Mouse (Mus musculus) brain, embryonic 18.5 days (tissue): ENCODE data around the gene Ano6.

Experiments
- DNase-seq: peaks from one replicate; pipeline ENCODE4 v3.0.0-alpha.2; 2012; ENCODE audit warnings: low read depth, low spot score

The Ano6 gene

DNA sequence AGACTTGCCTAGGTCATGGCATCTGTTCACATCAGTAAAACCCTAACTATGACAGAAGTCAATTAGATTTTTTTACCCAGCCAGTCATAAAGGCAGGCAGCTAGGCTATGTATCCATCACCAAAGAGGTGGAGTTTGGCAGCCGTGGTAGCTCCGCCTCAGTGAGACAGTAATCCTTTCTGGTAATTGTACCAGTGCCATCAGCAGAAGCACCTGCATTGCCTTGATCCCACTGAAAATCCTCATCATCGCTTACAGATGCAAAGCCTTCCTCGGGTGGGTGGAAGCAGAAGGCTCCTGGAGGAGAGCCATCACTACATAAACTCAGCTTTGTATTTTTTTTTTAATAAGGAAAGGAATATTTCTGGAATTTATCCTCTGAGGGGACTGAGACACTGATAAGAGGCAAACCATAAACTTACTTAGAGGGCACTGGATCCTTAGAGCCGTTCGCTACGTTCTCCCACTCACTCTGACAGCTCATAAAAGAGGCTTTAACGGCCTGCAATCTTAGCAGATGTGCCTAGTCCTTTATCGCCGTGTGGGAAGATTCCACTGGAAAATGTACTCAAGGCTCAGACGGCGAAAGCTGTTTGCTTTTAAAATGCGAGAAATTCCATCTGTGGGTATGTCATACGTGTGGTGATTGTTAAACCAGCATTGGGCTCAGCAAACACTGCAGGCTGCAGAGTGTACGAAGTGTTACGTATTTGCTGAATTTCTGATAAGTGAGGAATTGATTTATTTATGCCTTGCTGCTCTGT lies 140.6 kb downstream of the Ano6 start:
- no peak for DNase-seq

DNA sequence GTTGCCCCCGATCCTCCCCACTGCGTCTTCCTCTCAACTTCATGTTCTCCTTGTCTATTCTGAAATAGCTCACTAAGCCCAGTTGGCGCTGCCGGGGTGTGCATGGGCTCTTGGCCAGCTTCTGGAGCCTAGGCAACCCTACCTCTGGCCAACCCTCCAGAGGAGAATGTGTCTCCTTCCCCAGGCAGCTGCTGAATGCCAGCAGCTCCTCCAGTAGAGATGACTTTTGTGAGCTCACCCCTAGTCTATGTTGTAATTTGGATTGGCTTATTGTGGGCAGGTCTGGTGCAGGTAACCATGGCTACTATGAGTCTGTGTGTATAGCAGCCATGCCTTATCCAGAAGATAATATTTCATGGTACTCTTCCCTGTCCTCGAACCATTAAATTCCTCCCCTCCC lies 141.7 kb downstream of the Ano6 start:
- no peak for DNase-seq

DNA sequence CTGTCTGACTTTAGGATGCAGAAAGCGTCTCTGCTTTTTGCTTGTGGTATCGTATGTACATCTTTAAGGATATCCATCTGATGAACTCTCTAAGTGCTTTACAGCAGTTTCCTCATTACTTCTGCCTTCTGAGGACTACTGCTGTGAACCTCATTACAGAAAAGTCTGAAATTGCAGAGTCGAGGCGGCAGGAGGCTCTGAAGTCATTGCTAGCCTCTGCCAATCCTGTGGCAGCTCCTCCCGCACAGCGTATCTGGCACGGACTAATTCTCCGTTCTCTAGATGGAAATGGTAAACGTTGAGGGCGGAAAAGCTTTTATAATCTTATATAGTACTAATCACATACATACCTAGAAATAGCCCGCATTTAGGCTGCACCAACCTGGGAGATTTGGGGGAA lies 144.5 kb downstream of the Ano6 start:
- DNase-seq: no peak

DNA sequence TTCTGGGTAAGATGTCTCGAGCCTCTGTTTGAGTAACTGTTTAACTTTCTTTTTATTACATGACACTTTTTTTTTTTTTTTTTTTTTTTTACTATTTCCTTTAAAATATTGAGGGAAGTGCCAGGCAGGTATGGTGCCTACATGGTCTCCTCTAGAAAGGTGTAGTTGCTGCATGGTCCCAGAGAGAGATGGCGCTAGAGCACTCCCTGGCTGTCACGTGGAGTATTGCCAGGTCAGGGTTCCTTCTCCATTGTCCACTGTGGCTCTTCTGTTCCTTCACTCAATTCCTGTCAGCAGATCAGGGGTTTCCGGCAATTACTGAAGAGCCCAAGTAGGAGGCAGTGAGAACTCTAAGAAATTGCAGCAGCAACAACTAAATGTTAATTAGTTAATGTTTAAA lies 152.8 kb downstream of the Ano6 start:
- no peak for DNase-seq

DNA sequence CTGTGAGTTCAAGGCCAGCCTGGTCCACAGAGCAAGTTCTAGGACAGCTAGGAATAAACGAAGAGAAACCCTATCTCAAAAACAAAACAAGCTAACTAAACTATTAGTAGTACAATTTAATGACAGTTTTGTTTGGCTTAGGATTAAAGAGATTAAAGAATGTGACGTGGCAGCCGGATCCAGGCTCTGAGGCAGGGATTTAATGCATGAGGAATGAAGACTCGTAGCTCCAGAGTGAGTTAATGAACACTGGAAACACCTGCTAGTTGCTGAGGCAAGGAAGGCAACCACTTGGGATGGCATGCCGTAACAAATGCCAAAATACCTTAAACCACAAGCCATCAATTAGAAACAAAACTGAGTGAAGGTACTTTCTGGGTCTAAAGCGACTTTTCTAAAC lies 153.7 kb downstream of the Ano6 start:
- DNase-seq: no peak

DNA sequence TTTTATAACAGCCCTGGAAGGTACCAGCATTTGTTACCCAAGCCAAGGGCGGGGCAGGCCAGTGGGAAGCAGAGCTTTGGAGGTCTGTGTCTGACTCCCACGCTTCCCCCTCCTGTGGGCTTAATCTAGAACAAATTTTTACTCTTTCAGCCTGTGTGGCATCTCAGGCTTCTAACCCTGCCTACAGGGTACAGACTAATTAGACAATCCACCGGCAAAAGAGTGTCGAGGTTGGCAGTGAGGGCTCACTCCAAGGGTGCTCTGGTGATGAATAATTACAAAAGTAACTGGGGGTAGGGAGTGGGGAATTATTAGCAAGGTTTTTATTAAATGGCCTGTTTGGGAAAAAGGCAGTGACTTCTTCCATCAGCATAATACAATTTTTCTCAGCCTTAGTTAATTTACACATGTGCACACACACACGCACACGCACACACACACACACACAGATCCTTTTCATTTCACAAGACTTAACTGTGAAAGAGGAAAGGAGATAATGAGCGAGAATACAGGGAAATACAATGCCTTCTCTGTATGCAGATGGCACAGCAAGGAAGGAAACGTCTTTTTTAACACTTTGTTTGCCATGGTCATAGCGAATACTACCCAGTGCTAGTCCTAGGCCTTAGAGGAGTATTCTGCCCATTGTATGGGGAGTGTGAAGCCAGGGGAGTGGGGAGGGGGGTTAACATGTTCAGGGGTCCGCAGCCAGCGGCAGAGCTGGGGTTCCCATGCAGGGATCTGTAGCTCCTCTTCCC lies 155.5 kb downstream of the Ano6 start:
- DNase-seq: no peak

DNA sequence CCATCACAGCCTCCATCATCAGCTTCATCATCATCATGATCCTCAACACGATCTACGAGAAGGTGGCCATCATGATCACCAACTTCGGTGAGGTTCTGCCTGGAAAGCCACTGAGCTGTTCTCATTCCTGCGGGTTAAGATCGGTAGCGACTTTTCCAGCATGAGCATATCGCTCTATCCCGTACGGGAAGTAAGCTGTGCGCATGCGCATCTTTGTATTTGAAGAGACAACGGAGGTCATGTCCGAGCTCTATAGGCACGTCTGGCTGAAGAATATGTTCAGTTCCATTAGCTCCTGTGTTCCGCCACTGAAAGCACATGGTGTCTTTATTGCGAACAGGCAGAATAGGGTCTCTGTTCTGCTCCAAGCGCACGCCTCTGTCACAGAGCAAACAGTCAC lies 157.8 kb downstream of the Ano6 start:
- no peak for DNase-seq

DNA sequence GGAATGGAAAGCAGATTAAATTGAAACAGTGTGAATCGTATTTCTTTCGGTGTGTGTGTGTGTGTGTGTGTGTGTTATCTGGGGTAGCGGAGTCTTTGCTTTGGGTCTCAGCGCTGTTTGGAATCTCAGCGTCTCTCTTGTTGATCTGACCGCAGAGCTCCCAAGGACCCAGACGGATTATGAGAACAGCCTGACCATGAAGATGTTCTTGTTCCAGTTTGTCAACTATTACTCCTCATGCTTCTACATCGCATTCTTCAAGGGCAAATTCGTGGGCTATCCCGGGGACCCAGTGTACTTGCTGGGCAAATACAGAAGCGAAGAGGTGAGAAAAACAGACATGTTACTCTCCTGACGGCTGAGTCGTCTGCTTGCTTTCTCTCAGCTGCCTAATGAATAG lies 158.7 kb downstream of the Ano6 start:
- DNase-seq: no peak

DNA sequence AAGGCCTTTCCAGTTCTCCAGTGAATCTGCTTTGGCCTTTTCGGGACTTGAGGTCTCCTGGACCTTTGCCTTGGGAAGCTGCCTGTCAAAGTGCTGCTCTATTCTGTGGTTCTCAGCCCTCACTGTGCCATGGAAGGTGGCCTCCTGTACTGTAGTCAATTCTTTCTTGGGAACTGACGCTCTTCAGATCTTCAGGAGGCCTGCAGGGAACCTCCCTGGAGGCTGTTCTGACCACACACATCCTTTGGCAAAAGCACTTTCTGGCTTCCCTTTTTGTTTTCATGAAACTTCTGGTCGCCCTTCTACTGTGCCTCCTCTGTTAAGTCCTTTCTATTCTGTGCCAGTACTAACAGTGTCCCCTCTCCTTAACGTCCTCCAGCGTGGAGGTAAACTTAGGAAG lies 160.9 kb downstream of the Ano6 start:
- no peak for DNase-seq

DNA sequence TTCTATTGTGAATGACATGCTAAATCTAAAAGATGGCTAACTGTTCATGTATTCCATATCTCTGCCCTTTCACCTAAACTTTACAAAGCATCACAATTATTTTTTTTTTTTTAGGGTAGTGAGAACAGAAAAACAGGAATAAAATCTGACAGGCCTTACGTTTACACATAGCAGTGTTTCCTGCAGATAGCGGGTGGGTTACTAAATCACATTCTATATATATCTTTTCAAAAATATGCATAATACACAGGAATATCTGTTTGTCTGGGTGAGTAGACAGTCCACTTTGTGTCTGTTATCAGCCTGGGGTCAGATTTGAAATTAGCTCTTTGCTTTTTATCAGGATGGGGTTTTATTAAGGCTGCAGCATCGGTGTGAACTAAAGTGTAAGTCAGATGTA lies 166.0 kb downstream of the Ano6 start:
- no peak for DNase-seq

DNA sequence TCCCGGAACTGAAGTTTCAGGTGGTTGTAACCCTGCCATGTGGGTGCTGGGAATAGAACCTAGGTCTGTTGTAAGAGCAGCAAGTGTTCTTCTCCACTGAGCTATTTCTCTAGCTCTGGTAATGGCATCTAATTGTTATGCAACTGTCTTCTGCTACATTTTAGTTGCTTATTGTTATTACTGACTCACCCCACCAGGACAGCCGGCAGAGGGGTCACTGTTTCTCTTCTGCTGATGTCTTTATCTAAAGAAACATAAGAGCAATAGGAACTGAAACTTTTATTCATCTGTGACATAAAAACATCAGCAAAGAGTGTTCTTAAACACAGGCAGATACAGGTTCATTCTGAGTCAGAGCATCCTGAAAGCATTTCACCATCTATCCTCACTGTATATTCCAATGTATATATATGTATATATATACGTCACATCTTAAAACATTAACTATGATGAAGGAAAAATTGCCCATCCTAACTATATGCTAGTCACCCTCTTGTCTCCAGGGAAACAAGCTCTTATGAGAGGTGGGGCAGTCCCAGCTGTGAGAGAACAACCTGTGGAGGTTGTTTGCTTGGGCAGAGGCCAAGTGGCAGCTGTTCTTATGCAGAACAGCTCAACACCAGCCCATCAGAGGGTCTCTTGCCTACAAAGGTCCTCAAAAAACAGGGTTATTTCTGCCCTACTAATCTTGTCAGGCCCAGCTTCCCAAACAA lies 171.9 kb downstream of the Ano6 start:
- DNase-seq: no peak

DNA sequence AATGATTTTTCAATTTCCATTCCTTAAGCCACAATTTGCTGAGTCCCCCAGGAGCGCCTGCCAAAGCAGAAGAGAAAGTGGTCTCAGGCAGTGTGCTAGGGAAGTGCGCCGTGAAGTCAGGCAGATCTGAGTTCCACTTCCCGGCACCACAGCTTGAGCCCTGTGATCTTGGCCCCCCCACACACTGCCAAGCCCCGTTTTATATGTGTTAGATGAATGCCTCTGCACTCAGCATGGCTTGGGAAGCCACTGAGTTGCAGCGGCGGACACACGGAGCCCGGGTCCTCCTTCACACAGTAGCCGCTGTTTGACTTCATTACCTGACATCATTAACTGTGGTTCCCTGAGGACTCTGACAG lies 172.5 kb downstream of the Ano6 start:
- no peak for DNase-seq

DNA sequence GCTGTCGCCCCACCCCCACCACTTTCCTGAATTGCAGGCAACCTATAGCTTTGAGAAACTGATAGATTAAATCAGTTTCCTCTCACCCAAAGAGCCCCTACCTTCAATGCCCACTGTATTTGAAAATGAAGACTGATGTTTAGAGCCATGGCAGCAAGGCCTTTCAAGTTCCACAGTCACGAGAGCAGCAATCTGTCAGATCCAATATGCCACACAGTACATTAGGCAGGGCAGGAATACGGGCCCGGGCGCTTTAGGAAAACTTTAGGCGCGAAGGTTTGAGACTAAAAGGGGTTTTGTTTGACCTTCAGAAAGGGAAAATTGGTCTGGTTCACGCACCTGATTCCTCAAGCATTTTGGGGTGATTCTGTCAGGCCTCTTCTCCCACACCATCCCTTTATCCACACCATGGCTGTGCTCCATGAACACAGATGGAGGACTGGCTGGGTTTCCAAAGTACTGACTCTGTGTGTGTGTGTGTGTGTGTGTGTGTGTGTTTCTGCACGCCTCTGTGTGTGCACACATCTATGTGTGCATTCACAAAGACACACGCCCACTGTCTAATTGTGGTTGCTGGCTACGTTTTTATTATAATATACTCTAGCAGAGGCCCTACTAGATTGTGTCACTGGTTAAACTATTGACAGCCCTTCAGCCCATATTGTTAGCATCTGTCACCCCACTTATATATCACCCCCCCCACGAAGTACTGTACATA lies 173.0 kb downstream of the Ano6 start:
- no peak for DNase-seq

DNA sequence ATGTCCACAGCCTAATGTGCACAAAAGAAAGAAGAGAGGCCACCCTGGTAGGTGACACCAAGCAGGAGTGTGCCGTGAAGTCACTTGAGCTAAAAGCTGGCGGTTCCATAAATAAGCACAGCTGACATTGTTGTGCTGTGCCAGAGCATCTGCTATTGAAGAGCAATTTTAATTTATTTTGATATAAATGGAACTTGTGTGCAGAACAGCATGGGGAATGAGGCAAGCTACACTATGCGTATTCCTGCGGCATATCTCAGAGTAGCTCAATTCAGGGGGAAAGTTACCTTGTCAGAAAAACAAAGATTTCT lies 173.6 kb downstream of the Ano6 start:
- no peak for DNase-seq

DNA sequence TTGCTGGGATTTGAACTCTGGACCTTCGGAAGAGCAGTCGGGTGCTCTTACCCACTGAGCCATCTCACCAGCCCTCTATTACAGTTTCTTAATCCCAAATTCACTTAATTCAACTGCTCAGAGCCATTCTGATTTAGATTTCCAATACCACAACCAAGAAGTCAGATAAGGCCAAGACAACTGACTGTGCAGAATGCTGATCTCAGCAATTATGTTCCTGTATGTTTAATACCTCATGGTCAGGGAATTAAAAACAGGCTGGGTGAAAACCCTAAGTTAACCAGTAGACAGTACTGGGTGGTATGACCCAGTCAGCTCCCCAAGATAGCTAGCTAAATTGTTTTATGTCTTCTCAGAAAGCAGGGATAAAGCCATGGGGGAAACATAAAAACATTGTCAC lies 176.3 kb downstream of the Ano6 start:
- no peak for DNase-seq

DNA sequence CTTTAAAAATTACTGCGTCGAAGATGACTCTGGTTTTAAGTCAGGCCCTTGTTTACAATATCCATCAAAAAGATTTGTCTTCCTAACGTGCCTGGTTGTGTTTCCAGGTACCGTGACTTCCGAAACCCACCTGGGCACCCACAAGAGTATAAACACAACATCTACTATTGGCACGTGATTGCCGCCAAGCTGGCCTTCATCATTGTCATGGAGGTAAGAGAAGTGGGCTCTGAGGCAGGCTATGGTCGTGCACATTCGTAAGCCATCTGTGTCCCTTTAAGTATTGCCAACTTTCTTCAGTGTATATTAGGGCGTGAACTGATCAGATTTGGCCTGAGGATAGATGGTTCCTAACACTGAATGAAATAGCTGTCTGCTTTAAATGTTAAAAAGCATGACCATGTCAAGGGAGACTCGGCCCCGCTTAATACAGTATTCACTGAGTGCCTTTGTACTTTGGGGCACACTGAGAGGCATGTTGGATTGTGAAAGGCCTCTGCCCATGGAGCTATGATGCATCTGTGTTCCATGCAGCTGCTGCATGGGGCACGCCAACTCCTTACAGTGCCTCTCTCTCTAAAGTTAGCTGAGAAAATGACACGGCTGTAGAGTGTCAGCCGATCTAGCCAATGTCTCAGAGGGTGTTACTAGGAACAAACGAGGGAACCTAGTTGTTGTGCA lies 177.0 kb downstream of the Ano6 start:
- no peak for DNase-seq

DNA sequence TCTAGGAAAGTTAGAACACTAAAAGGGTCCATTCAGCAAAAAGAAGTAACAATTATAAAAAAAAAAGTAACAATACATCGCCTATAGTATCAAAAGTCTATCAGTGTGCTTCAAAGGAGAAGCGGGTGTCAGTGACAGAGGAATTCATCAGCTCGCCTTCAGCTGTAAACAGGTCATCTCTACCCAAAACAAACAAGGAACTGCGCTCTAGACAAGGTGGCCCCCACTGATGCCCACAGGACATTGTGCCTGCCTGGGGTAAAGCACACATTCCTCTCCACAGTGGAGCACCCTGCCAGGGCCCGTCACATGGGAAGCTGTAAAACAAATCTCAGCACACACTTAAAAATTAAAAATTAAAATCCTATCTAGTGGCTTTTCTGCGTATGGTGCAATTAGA lies 179.0 kb downstream of the Ano6 start:
- DNase-seq: no peak

DNA sequence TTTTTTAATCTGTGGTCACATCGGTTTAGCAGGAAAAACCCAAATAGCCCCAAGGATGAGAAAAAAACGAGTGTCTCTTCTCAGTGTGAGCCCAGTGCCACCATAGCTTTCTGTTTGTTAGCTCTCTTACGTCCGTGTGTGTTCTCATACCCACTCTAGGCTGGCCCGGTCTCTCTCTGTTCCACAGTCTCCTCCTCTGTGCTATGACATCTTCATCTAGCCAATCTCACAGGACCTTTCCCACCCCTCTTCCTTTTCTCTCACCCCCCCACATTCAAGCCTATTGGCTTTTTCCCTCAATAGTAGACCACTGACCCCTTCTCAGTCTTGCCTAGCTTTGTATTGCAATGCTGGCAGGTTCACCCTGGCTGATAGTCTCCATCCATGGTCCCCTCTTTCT lies 179.5 kb downstream of the Ano6 start:
- no peak for DNase-seq

DNA sequence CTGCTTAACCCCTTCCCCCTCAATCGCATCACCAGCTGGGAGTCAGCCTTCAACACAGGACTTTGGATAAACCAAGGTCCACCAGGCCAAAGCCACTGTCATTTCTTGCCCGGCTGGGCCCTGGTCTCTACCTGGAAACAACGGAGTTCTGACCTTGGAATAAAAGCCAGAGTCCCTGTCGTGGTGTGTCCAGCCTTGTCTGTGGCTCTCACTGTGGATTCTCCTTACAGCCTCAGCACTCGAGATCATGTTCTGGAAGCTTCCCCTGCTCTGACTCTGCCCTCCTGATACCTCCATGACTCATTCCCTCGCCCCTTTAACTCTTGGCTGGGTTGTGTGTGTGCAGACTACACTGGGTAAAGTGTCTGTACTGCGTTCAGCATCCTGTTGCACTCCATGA lies 180.0 kb downstream of the Ano6 start:
- no peak for DNase-seq

DNA sequence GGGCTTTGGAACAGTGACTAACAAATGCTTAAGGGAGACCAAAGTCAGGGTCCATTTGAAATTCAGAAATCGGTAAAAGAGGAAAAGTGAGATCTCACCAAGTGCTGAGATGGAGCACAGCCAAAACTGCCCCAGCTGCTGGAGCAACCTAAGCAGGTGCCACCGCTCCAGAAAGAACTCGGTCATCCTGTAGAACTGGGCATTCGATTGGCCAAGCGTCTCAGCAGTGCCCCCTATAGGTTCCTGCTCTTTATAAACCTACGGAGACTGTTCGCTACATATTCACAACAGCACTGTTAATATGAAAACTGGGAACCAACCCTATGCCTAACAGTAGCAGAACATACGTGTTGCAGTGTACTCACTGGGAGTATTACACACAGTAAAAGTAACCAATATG lies 180.7 kb downstream of the Ano6 start:
- DNase-seq: no peak

DNA sequence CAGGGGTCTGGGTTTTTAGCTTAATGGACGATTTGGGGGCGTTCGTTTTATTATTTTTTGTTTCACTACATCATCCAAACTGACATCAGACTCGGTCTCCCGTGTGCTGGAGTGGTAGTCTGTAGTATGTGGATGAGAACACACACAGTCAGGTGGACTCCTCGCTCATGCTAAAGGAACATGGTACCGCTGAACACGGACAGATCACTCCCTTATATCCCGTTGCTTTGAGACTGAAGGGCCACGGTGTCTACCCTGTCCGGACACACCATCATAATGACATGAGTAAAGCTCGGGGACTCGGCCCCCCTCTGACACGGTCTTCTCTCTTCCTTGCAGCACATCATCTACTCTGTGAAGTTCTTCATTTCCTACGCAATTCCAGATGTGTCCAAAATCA lies 181.5 kb downstream of the Ano6 start:
- no peak for DNase-seq

DNA sequence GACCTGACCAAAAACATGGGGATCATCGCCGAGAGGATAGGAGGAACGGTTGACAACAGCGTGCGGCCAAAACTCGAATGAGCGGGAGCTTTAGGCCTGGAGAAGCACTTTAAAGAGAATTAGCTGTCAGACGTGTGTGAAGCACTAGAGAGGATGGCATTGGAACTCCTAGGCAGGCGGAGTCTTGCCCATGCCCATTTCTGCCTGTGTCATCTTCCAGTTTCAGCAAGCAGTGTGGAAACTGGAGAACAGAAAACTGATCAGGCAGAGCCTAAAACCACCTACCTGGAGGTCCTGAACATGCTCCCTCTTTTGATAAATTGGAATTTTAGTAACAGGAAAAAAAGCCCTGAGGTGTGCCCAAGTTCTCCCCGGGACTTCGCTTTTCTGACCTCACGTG lies 182.0 kb downstream of the Ano6 start:
- DNase-seq: no peak
